Mouse (Mus musculus) testis, adult 2 months (tissue): ENCODE data around the gene Nsrp1. TPM values are rescaled to one million over a fixed set of nuclear protein-coding genes. Genes with fewer than 3 reads are reported as not detected.

Experiments used
- H3K27ac ChIP-seq: fragments of 200-500 bp; 2 replicates; pipeline ENCODE4 v1.5.1; 2012; ENCODE audit warnings: low read depth, low read length; ENCODE audit not compliant: control insufficient read depth, insufficient read depth
- H3K27me3 ChIP-seq: fragments of 200-500 bp; 2 replicates; pipeline ENCODE4 v1.6.1; 2012; ENCODE audit warnings: mild to moderate bottlenecking, low read length, moderate library complexity; ENCODE audit not compliant: control insufficient read depth, insufficient read depth
- H3K36me3 ChIP-seq: fragments of 200-500 bp; 2 replicates; pipeline ENCODE4 v1.6.1; 2012; ENCODE audit warnings: mild to moderate bottlenecking, low read length; ENCODE audit not compliant: control insufficient read depth, insufficient read depth
- H3K4me1 ChIP-seq: fragments of 200-500 bp; 2 replicates; pipeline ENCODE4 v1.6.1; 2012; ENCODE audit warnings: low read length; ENCODE audit not compliant: control insufficient read depth, insufficient read depth
- H3K4me3 ChIP-seq: fragments of 200-500 bp; 2 replicates; pipeline ENCODE4 v1.5.1; 2012; ENCODE audit warnings: low read depth, mild to moderate bottlenecking, low read length, moderate library complexity, mixed read lengths; ENCODE audit not compliant: control insufficient read depth
- CTCF ChIP-seq: fragments of 200-500 bp; IDR thresholded peaks from 2 replicates; pipeline ENCODE4 v1.5.1; 2012; ENCODE audit warnings: low read depth, mild to moderate bottlenecking, inconsistent platforms, low read length, moderate library complexity; ENCODE audit not compliant: control insufficient read depth, insufficient read depth, insufficient replicate concordance
- POLR2A ChIP-seq: fragments of 200-500 bp; IDR thresholded peaks from 2 replicates; pipeline ENCODE4 v1.6.1; 2012; ENCODE audit warnings: low read depth, mild to moderate bottlenecking, inconsistent platforms, low read length, moderate library complexity; ENCODE audit not compliant: control insufficient read depth
- polyA plus RNA-seq: library from polyadenylated mRNA; depleted of rRNA; stranded (reverse); fragments of >200 nt; gene quantifications from 2 replicates; pipeline ENCODE4 v1.2.3, GENCODE M21; 2012

The Nsrp1 gene
- polyA plus RNA-seq, 1 experiment = 4.9 TPM

- Histone ChIP-seq H3K4me1 (no peaks in the 10 kb centered on the region), H3K4me3 (no peak overlapping the region), H3K27ac (no peak overlapping the region), H3K36me3 (no peaks in the 10 kb centered on the region), H3K27me3 (no peaks in the 10 kb centered on the region)
- TF ChIP-seq CTCF = no peak
- TF ChIP-seq POLR2A = no peak
Measured at GRCm38 (mm10) chr11:77096991-77097390, 18.8 kb upstream of the Nsrp1 start.

- H3K36me3 ChIP-seq = no peaks in the 10 kb centered on the region
- no peak overlapping the region for H3K4me3 ChIP-seq
- no peak overlapping the region for H3K27ac ChIP-seq
- H3K27me3 ChIP-seq = no peaks in the 10 kb centered on the region
- no peaks in the 10 kb centered on the region for H3K4me1 ChIP-seq
- no peak for TF ChIP-seq POLR2A
- no peak for TF ChIP-seq CTCF
Measured at GRCm38 (mm10) chr11:77096581-77096980, 18.3 kb upstream of the Nsrp1 start.

GRCm38 (mm10) chr11:77095206-77095605, 17.0 kb upstream of the Nsrp1 start:
- H3K27ac ChIP-seq = no peak overlapping the region
- TF ChIP-seq POLR2A (no peak), CTCF (no peak)
- H3K4me3 ChIP-seq = no peak overlapping the region
- H3K27me3 ChIP-seq = no peaks in the 10 kb centered on the region
- H3K4me1 ChIP-seq = no peaks in the 10 kb centered on the region
- no peaks in the 10 kb centered on the region for H3K36me3 ChIP-seq

- H3K27me3 ChIP-seq = no peaks in the 10 kb centered on the region
- no peak for TF ChIP-seq POLR2A
- no peak for TF ChIP-seq CTCF
- H3K36me3 ChIP-seq = no peaks in the 10 kb centered on the region
- H3K27ac ChIP-seq = no peak overlapping the region
- H3K4me3 ChIP-seq = no peak overlapping the region
- no peaks in the 10 kb centered on the region for H3K4me1 ChIP-seq
Measured at GRCm38 (mm10) chr11:77094136-77094535, 15.9 kb upstream of the Nsrp1 start.

GRCm38 (mm10) chr11:77093208-77093607, 15.0 kb upstream of the Nsrp1 start:
- H3K4me1 ChIP-seq = no peaks in the 10 kb centered on the region
- no peak overlapping the region for H3K4me3 ChIP-seq
- no peaks in the 10 kb centered on the region for H3K27me3 ChIP-seq
- no peaks in the 10 kb centered on the region for H3K36me3 ChIP-seq
- TF ChIP-seq CTCF (no peak), POLR2A (no peak)
- no peak overlapping the region for H3K27ac ChIP-seq

GRCm38 (mm10) chr11:77089162-77089561, 10.9 kb upstream of the Nsrp1 start:
- TF ChIP-seq CTCF = no peak
- TF ChIP-seq POLR2A = no peak
- no peaks in the 10 kb centered on the region for H3K36me3 ChIP-seq
- H3K4me1 ChIP-seq = no peaks in the 10 kb centered on the region
- H3K27me3 ChIP-seq = no peaks in the 10 kb centered on the region
- H3K27ac ChIP-seq = no peak overlapping the region
- H3K4me3 ChIP-seq = no peak overlapping the region

- Histone ChIP-seq H3K4me3 (no peak overlapping the region), H3K4me1 (no peaks in the 10 kb centered on the region), H3K36me3 (no peaks in the 10 kb centered on the region), H3K27ac (no peak overlapping the region), H3K27me3 (no peaks in the 10 kb centered on the region)
- TF ChIP-seq POLR2A (no peak), CTCF (no peak)
Measured at GRCm38 (mm10) chr11:77087004-77087403, 8.8 kb upstream of the Nsrp1 start.
